Mouse (Mus musculus): ENCODE measurements at regions not wholly inside any gene's neighbourhood (a gene's known extent, or its start where the extent isn't known, plus 50 kb on each side); places are given as distances from the start of the nearest gene placed in this dataset.
"Not testable (repeated sequence)": the region's sequence is repeated elsewhere in the genome, so short reads cannot be mapped to it uniquely, and the experiment has no call there.

- DNase-seq = no peak
These were observed 189.8 kb upstream of the Hs6st1 start for GRCm38 (mm10) chr1:35878426-35878825.

- no peak for DNase-seq
These were observed 188.7 kb upstream of the Hs6st1 start for GRCm38 (mm10) chr1:35879388-35880093.

GRCm38 (mm10) chr1:35880562-35881265, 187.5 kb upstream of the Hs6st1 start:
- no peak for DNase-seq

GRCm38 (mm10) chr1:35881521-35881920, 186.7 kb upstream of the Hs6st1 start:
- DNase-seq = no peak

GRCm38 (mm10) chr1:35882101-35882500, 186.1 kb upstream of the Hs6st1 start:
- DNase-seq = no peak

- DNase-seq = no peak
These were observed 178.3 kb upstream of the Hs6st1 start for GRCm38 (mm10) chr1:35889731-35890499.

- DNase-seq = no peak
These were observed 177.7 kb upstream of the Hs6st1 start for GRCm38 (mm10) chr1:35890500-35890900.

GRCm38 (mm10) chr1:35899536-35899935, 168.7 kb upstream of the Hs6st1 start:
- no peak for DNase-seq

- DNase-seq = no peak
These were observed 164.1 kb upstream of the Hs6st1 start for GRCm38 (mm10) chr1:35904001-35904547.

- DNase-seq = no peak
These were observed 154.6 kb upstream of the Hs6st1 start for GRCm38 (mm10) chr1:35913551-35913950.

GRCm38 (mm10) chr1:35914175-35914574, 154.0 kb upstream of the Hs6st1 start:
- DNase-seq = not testable (repeated sequence)

- no peak for DNase-seq
These were observed 152.7 kb upstream of the Hs6st1 start for GRCm38 (mm10) chr1:35915526-35915925.

- no peak for DNase-seq
These were observed 148.1 kb upstream of the Hs6st1 start for GRCm38 (mm10) chr1:35919840-35920734.

GRCm38 (mm10) chr1:35924796-35925195, 143.4 kb upstream of the Hs6st1 start:
- DNase-seq = no peak

- DNase-seq = no peak
These were observed 142.9 kb upstream of the Hs6st1 start for GRCm38 (mm10) chr1:35925301-35925700.

GRCm38 (mm10) chr1:35926191-35927048, 141.8 kb upstream of the Hs6st1 start:
- DNase-seq = no peak

- DNase-seq = no peak
These were observed 141.2 kb upstream of the Hs6st1 start for GRCm38 (mm10) chr1:35927049-35927415.

- DNase-seq = no peak
These were observed 137.8 kb upstream of the Hs6st1 start for GRCm38 (mm10) chr1:35930351-35930750.

- peak; percentile 16 for DNase-seq
These were observed 137.1 kb upstream of the Hs6st1 start for GRCm38 (mm10) chr1:35931056-35931455.

GRCm38 (mm10) chr1:35933511-35933910, 134.7 kb upstream of the Hs6st1 start:
- DNase-seq = no peak

GRCm38 (mm10) chr1:35935099-35935651, 133.0 kb upstream of the Hs6st1 start:
- DNase-seq = no peak
